Mouse (Mus musculus) heart, adult 2 months (tissue): ENCODE measurements at regions not wholly inside any gene's neighbourhood (a gene's known extent, or its start where the extent isn't known, plus 50 kb on each side); places are given as distances from the start of the nearest gene placed in this dataset.

ENCODE experiments used
- CTCF ChIP-seq: fragments of 200-600 bp; IDR thresholded peaks from 2 replicates; pipeline ENCODE4 v1.8.1; 2022; ENCODE audit warnings: antibody characterized with exemption, mild to moderate bottlenecking, moderate library complexity
- POLR2A ChIP-seq: fragments of 200-500 bp; IDR thresholded peaks from 2 replicates; pipeline ENCODE4 v1.6.1; 2011; ENCODE audit warnings: mild to moderate bottlenecking, low read depth, low read length, control low read depth; ENCODE audit not compliant: insufficient read depth

DNA sequence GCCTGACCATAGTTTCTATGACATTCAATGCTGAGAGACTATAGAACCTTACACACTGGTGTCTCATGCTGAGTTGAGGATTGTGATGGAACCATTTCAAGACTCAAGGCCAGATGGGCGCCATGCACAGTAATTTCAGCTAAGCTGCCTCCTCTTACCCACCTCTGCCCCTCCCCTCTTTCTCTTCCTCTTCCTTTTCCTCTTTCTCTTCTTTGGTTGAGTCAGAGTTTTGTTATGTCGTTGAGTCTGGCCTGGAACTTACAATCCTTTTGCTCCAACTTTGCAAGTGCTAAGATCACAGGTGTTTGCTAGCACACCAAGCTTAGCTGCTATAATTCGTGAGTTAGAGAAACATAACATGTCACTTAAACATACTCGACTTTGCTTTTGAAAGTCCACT is 323.2 kb upstream of the Gm5148 start:
- no peak for TF ChIP-seq POLR2A
- TF ChIP-seq CTCF, result no peak
